Mouse (Mus musculus) frontal cortex, postnatal 14 days (tissue): Measurements from ENCODE around the gene Gm6588.
"Not testable (repeated sequence)": the region's sequence is repeated elsewhere in the genome, so short reads cannot be mapped to it uniquely, and the experiment has no call there.

Source experiments
- DNase-seq, 2 experiments: peaks; one replicate each; pipeline ENCODE4 v3.0.0; 2022; ENCODE audit warnings: low spot score in 2 of 2

Gene Gm6588

GRCm38 (mm10) chr5:112448747-112449440 is at the start of gene Gm6588:
Gm6588 (plus strand) TSS chr5:112449426.
- DNase-seq, result no peak

- no peak for DNase-seq
These were observed 46.8 kb upstream of the Gm6588 start for GRCm38 (mm10) chr5:112402437-112402836.

GRCm38 (mm10) chr5:112406017-112406416 is 43.2 kb upstream of the Gm6588 start:
- no peak for DNase-seq

- no peak for DNase-seq
These were observed 40.0 kb upstream of the Gm6588 start for GRCm38 (mm10) chr5:112409274-112409673.

- no peak for DNase-seq
These were observed 38.2 kb upstream of the Gm6588 start for GRCm38 (mm10) chr5:112411072-112411471.

- DNase-seq, result peak in 1 of 2 experiments; percentile 56
These were observed 37.5 kb upstream of the Gm6588 start for GRCm38 (mm10) chr5:112411514-112412335.

- not testable (repeated sequence) for DNase-seq
These were observed 36.4 kb upstream of the Gm6588 start for GRCm38 (mm10) chr5:112412781-112413180.

- no peak for DNase-seq
These were observed 32.6 kb upstream of the Gm6588 start for GRCm38 (mm10) chr5:112416673-112417072.

- no peak for DNase-seq
These were observed 31.2 kb upstream of the Gm6588 start for GRCm38 (mm10) chr5:112418023-112418422.

GRCm38 (mm10) chr5:112419535-112419934 is 29.7 kb upstream of the Gm6588 start:
- no peak for DNase-seq

- DNase-seq, result peak in 1 of 2 experiments; percentile 5
These were observed 22.6 kb upstream of the Gm6588 start for GRCm38 (mm10) chr5:112426635-112427034.

GRCm38 (mm10) chr5:112427283-112427682 is 21.9 kb upstream of the Gm6588 start:
- DNase-seq, result peak; percentile 50 to 72

- DNase-seq, result peak; percentile 48 to 75
These were observed 20.3 kb upstream of the Gm6588 start for GRCm38 (mm10) chr5:112428944-112429343.

GRCm38 (mm10) chr5:112431120-112431775 is 18.0 kb upstream of the Gm6588 start:
- DNase-seq, result no peak

GRCm38 (mm10) chr5:112432033-112432432 is 17.2 kb upstream of the Gm6588 start:
- DNase-seq, result no peak

GRCm38 (mm10) chr5:112433004-112433403 is 16.2 kb upstream of the Gm6588 start:
- DNase-seq, result peak; percentile 75 to 88

- DNase-seq, result no peak
These were observed 10.7 kb upstream of the Gm6588 start for GRCm38 (mm10) chr5:112438535-112438934.

- no peak for DNase-seq
These were observed 3.9 kb downstream of the Gm6588 start for GRCm38 (mm10) chr5:112453088-112453487.

- no peak for DNase-seq
These were observed 5.8 kb downstream of the Gm6588 start for GRCm38 (mm10) chr5:112454966-112455555.

GRCm38 (mm10) chr5:112459903-112460302 is 10.7 kb downstream of the Gm6588 start:
- DNase-seq, result no peak

- no peak for DNase-seq
These were observed 17.1 kb downstream of the Gm6588 start for GRCm38 (mm10) chr5:112466331-112466730.

- no peak for DNase-seq
These were observed 19.9 kb downstream of the Gm6588 start for GRCm38 (mm10) chr5:112468986-112469581.
